Mouse (Mus musculus) 3T3-L1 (cell line): ENCODE results near the gene Efs.

Source experiments
- DNase-seq: peaks from one replicate; pipeline ENCODE4 v3.0.0-alpha.2; 2015; ENCODE audit warnings: low read depth, low spot score

The Efs gene

GRCm38 (mm10) chr14:54924641-54925348 lies 1.1 kb downstream of the Efs start:
- DNase-seq, result no peak

- DNase-seq, result no peak
Observed at GRCm38 (mm10) chr14:54920076-54920685, 5.7 kb downstream of the Efs start.

- DNase-seq, result no peak
Observed at GRCm38 (mm10) chr14:54913343-54913742, 12.6 kb downstream of the Efs start.

GRCm38 (mm10) chr14:54912886-54913285 lies 13.0 kb downstream of the Efs start, which contains the start of gene Slc22a17:
Gene Slc22a17 (minus strand): TSS chr14:54913132.
- DNase-seq, result no peak

GRCm38 (mm10) chr14:54912109-54912850 lies 13.6 kb downstream of the Efs start:
- no peak for DNase-seq

GRCm38 (mm10) chr14:54908682-54909081 lies 17.2 kb downstream of the Efs start:
- DNase-seq, result no peak

- peak; percentile 72 for DNase-seq
Observed at GRCm38 (mm10) chr14:54903641-54904040, 22.3 kb downstream of the Efs start.

- DNase-seq, result peak; percentile 79
Observed at GRCm38 (mm10) chr14:54900383-54900782, 25.5 kb downstream of the Efs start.

- DNase-seq, result no peak
Observed at GRCm38 (mm10) chr14:54897445-54897844, 28.5 kb downstream of the Efs start.

- DNase-seq, result peak; percentile 41
Observed at GRCm38 (mm10) chr14:54894296-54895151, 31.4 kb downstream of the Efs start.

GRCm38 (mm10) chr14:54893651-54894181 lies 32.2 kb downstream of the Efs start:
- DNase-seq, result peak; percentile 98

- DNase-seq, result no peak
Observed at GRCm38 (mm10) chr14:54892200-54892599, 33.7 kb downstream of the Efs start, which contains the start of gene Pabpn1. Gene Pabpn1 (plus strand): TSS chr14:54892500.

GRCm38 (mm10) chr14:54885309-54885708 lies 40.6 kb downstream of the Efs start:
- no peak for DNase-seq

GRCm38 (mm10) chr14:54884022-54884712 lies 41.8 kb downstream of the Efs start:
- no peak for DNase-seq

- DNase-seq, result peak; percentile 89
Observed at GRCm38 (mm10) chr14:54883154-54884021, 42.5 kb downstream of the Efs start, which contains the start of the genes Bcl2l2 and Gm20521. Gene Bcl2l2 (plus strand): TSS chr14:54883377. Gene Gm20521 (plus strand): TSS chr14:54883441.

- peak; percentile 26 for DNase-seq
Observed at GRCm38 (mm10) chr14:54877048-54877715, 48.7 kb downstream of the Efs start, which contains the start of gene Ppp1r3e. Gene Ppp1r3e (minus strand): TSS chr14:54877550.

GRCm38 (mm10) chr14:54876539-54877047 lies 49.3 kb downstream of the Efs start:
- peak; percentile 71 for DNase-seq

- peak; percentile 21 for DNase-seq
Observed at GRCm38 (mm10) chr14:54875844-54876538, 49.9 kb downstream of the Efs start.
